In genomic region chr4:28895480-28895879, GRCm38 (mm10) we compare ENCODE assay signal across 19 mouse cellular contexts.
DNase-seq lines count a peak whose midpoint lies in the region; ATAC-seq and TF ChIP-seq lines count a peak whose summit lies in the region.
"Had no signal": no experiment of that assay in that cellular context is flagged by ENCODE, and none has a peak within 500 bp of the region (broad histone marks: within the 10 kb centered on the region; RNA-seq: fewer than 3 reads in every experiment).

No protein-coding gene starts in this region.

- WGBS in forebrain, embryonic 13.5 days: 72% methylated on average over 7 of the region's 7 CpGs
- WGBS in forebrain, embryonic 10.5 days: 92% methylated on average over 7 of the region's 7 CpGs
- WGBS in midbrain, postnatal 0 days: 84% methylated on average over 7 of the region's 7 CpGs

- no peak overlapping the region for H3K4me2 ChIP-seq in forebrain, embryonic 13.5 days
- no peak overlapping the region for H3K4me2 ChIP-seq in midbrain, postnatal 0 days (ENCODE audit: low read depth, low read length, poor library complexity, severe bottlenecking)
- H3K4me2 ChIP-seq: hindbrain, embryonic 15.5 days; liver, embryonic 13.5 days had no signal

- no peak overlapping the region for H3K27ac ChIP-seq in forebrain, embryonic 13.5 days
- no peak overlapping the region for H3K27ac ChIP-seq in forebrain, embryonic 10.5 days
- H3K27ac ChIP-seq in midbrain, postnatal 0 days (ENCODE audit: low read depth, low read length): no peak overlapping the region
- H3K27ac ChIP-seq: embryonic facial prominence, embryonic 10.5 days; heart, embryonic 10.5 days; hindbrain, embryonic 15.5 days; liver, embryonic 13.5 days had no signal

- ATAC-seq in forebrain, embryonic 13.5 days: peak; percentile 81
- no peak for ATAC-seq in midbrain, postnatal 0 days (ENCODE audit: low FRiP score)

- H3K36me3 ChIP-seq in forebrain, embryonic 13.5 days (ENCODE audit: poor library complexity, severe bottlenecking): no peaks in the 10 kb centered on the region
- H3K36me3 ChIP-seq in forebrain, embryonic 10.5 days (replicated peaks): no peaks in the 10 kb centered on the region
- no peaks in the 10 kb centered on the region for H3K36me3 ChIP-seq in midbrain, postnatal 0 days (ENCODE audit: insufficient read depth, low read length)
- H3K36me3 ChIP-seq: embryonic facial prominence, embryonic 10.5 days; heart, embryonic 10.5 days; hindbrain, embryonic 15.5 days; liver, embryonic 13.5 days had no signal

- no peak for DNase-seq in forebrain, embryonic 10.5 days (ENCODE audit: extremely low spot score, low spot score)
- peak; percentile 50 to 59 for DNase-seq in right cerebral cortex, adult 2 months (ENCODE audit: low spot score in 2 of 2)
- no peak for DNase-seq in right cerebral cortex, postnatal 4 days
- peak; percentile 60 to 80 for DNase-seq in left cerebral cortex, adult 9 months (ENCODE audit: low spot score in 2 of 2)
- DNase-seq in spleen, adult 12 weeks (ENCODE audit: low spot score): no peak
- no peak for DNase-seq in midbrain, postnatal 0 days (ENCODE audit: low spot score)
- DNase-seq: B cell, adult 2 months; gastrocnemius, postnatal 10 days; heart, postnatal 14 days; kidney, adult 8-10 months; kidney, postnatal 36 days; liver, embryonic 13.5 days; midbrain, embryonic 14.5 days; thymus, postnatal 14 days had no signal

- no peak for TF ChIP-seq CTCF in midbrain, postnatal 0 days (IDR thresholded peaks at IDR 0.05)

- H3K4me1 ChIP-seq in forebrain, embryonic 13.5 days: peaks cover 3% of the 10 kb centered on the region; the same call in 1 of the 2 replicates
- H3K4me1 ChIP-seq in forebrain, embryonic 10.5 days: no peaks in the 10 kb centered on the region
- H3K4me1 ChIP-seq in midbrain, postnatal 0 days (ENCODE audit: insufficient read depth, low read length): no peaks in the 10 kb centered on the region
- H3K4me1 ChIP-seq: embryonic facial prominence, embryonic 10.5 days; heart, embryonic 10.5 days; hindbrain, embryonic 15.5 days; liver, embryonic 13.5 days had no signal

- H3K4me3 ChIP-seq in forebrain, embryonic 13.5 days: no peak overlapping the region
- H3K4me3 ChIP-seq in forebrain, embryonic 10.5 days: no peak overlapping the region
- no peak overlapping the region for H3K4me3 ChIP-seq in midbrain, postnatal 0 days (ENCODE audit: low read depth, low read length)
- H3K4me3 ChIP-seq: embryonic facial prominence, embryonic 10.5 days; erythroblast, embryonic 14.5 days; heart, embryonic 10.5 days; hindbrain, embryonic 15.5 days; liver, embryonic 13.5 days had no signal

- H3K9ac ChIP-seq in forebrain, embryonic 13.5 days: no peak overlapping the region
- no peak overlapping the region for H3K9ac ChIP-seq in midbrain, postnatal 0 days (replicated peaks; ENCODE audit: low read length, poor library complexity, severe bottlenecking)
- H3K9ac ChIP-seq: hindbrain, embryonic 15.5 days; liver, embryonic 13.5 days had no signal

- no peaks in the 10 kb centered on the region for H3K9me3 ChIP-seq in forebrain, embryonic 13.5 days (replicated peaks)
- no peaks in the 10 kb centered on the region for H3K9me3 ChIP-seq in forebrain, embryonic 10.5 days
- H3K9me3 ChIP-seq in midbrain, postnatal 0 days (ENCODE audit: low read length): no peaks in the 10 kb centered on the region
- H3K9me3 ChIP-seq: embryonic facial prominence, embryonic 10.5 days; heart, embryonic 10.5 days; hindbrain, embryonic 15.5 days; liver, embryonic 13.5 days had no signal

- H3K27me3 ChIP-seq in forebrain, embryonic 13.5 days: no peaks in the 10 kb centered on the region
- no peaks in the 10 kb centered on the region for H3K27me3 ChIP-seq in forebrain, embryonic 10.5 days (ENCODE audit: poor library complexity, severe bottlenecking)
- no peaks in the 10 kb centered on the region for H3K27me3 ChIP-seq in midbrain, postnatal 0 days (ENCODE audit: insufficient read depth, low read length)
- H3K27me3 ChIP-seq: hindbrain, embryonic 15.5 days; liver, embryonic 13.5 days had no signal

Comparison
In these comparisons a context has a peak if more than half of its experiments do, and no peak if none do; other contexts are left out.
1. DNase-seq: peak in right cerebral cortex, adult 2 months (2 of 2) and left cerebral cortex, adult 9 months (2 of 2); none in forebrain, embryonic 10.5 days (single experiment), right cerebral cortex, postnatal 4 days (single experiment), spleen, adult 12 weeks (single experiment) and midbrain, postnatal 0 days (single experiment).